Mouse (Mus musculus) embryo, embryonic 9.5 days (tissue): Measurements from ENCODE around the gene Copz1.

ENCODE experiments used
- DNase-seq: peaks from one replicate; pipeline ENCODE4 v3.0.0-alpha.2; 2017; ENCODE audit errors: extremely low spot score

Gene Copz1

DNA sequence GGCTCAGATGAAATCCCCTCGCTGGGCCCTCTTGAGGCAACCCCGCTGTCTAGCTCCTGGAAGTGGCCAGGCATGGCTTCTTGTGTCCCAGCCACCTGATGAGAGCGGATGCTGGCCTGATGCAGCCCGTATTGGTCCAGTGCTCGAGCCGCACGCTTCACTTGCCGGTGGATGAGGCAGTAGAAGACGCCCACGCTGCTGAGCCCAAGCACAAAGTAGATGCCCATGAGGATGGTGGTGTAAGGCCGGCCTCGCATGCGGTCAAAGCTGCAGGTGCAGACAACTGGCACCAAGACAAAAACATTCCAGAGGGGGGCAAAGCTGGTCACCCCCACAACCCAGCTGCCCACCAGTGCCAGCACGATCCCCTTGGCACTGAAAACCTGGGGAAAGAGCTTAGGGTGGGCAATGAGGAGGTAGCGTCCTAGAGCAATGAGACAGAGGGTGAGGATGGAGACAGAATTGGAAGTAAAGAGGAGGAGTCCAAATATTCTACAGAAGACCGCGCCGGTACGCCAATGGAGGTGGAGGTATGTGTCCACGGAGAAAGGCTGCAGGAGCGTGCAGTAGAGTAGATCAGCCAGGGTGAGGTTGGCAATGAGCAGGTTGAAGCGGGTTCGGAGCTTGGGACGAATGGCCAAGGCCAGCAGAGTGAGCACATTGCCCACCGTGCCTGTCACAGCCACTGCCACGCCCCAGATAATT lies 36.5 kb downstream of the Copz1 start:
- DNase-seq: no peak

DNA sequence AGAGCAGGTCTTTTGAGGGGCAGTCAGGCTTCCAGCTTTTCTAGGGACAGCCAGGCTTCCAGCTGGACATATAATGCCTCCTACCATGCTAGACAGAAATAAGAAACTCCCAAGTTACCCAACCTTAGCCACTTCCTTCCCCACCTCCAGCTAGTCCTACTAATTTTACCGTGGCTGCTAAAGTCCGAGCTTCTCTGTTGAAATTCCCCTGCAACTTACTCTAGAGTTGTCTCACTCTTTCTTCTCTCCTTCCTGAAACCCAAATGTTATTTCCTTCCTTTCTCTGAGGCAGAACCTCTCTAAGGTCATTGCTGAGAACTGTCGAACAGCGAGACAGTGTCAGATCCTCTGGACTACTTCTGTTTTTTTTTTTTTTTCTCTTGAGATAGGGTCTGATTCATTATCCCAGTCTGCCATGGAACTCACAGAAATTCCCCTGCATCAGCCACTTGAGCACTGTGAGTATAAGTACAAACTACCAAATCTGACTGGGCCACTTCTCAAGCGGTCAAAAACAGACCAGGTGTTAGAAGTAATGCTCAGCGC lies 37.9 kb downstream of the Copz1 start, which contains the start of gene Gpr84:
Gene Gpr84, minus strand, starts transcription at position 248 of the 546 bp plus-strand sequence.
- DNase-seq: no peak

DNA sequence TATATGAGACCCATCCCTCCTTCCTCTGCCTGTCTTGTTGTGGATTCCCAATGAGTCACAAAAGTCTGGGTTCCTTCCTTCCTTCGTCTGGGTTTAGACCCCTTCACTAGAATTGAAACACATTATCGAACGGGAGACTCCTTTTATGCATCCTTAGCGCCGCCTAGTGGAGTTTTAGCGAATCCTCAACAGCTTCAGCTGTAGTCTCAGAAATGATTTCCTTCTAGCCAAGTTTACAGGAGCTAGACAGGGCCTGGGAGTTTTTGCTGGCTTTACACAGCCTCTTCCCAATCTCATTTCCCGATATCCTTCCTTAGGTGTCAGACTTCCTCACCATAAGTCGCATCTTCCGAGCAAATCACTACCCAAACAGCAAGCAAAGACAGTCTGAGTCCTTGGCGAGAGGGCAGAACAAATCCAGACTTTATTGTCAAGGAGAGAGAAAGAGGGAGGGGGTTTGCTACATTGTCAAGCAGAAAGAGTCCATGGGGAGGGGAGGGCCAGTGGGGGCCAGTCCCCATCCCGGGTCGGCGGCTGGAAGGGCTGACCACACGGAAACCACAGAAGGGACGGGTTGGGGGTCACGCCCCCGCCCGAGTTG lies 41.1 kb downstream of the Copz1 start:
- peak; percentile 59 for DNase-seq

DNA sequence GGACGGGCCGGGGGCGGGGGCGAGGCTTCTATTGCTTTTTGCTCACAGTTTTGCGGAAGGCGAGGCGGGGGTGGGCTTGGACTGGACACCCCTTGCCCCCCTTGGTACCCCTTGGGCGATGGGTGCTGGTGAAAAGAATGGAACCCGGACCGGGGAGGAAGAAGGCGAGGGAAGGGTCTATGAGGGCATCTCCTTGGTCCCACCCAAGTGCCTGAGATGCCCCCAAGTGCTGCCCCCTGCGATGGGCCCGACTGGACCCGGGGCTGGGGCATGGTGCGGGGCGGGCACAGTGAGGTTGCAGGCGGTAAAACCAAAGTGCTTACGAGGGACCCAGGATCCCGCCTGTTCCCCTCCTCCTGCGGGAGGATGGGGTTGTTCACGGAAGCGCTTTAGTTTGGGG lies 41.7 kb downstream of the Copz1 start:
- DNase-seq: no peak

DNA sequence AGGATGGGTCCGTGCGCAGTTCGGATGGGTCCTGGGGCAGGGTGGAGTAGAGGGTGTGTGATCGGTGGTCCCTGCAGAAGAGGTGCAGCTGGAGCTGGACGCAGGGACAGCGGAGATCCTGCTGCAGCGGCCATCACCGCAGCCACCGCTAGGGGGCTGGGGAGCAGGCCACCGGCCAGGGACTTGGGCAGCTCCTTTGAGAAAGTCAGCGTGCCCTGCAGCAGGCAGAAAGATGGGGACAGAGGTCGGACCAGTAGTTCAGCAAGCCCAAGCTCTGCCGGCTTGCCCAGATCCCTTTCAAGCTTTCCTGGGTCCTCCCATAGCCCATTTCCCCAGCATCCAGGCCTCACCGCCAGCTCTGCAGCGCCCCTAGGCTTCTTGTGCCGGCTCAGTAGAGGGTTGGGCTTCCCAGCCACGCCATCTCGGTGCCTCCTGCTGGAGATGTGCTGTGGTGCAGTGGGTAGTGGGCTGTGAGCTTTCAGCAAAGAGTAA lies 42.5 kb downstream of the Copz1 start:
- DNase-seq: peak; percentile 88

DNA sequence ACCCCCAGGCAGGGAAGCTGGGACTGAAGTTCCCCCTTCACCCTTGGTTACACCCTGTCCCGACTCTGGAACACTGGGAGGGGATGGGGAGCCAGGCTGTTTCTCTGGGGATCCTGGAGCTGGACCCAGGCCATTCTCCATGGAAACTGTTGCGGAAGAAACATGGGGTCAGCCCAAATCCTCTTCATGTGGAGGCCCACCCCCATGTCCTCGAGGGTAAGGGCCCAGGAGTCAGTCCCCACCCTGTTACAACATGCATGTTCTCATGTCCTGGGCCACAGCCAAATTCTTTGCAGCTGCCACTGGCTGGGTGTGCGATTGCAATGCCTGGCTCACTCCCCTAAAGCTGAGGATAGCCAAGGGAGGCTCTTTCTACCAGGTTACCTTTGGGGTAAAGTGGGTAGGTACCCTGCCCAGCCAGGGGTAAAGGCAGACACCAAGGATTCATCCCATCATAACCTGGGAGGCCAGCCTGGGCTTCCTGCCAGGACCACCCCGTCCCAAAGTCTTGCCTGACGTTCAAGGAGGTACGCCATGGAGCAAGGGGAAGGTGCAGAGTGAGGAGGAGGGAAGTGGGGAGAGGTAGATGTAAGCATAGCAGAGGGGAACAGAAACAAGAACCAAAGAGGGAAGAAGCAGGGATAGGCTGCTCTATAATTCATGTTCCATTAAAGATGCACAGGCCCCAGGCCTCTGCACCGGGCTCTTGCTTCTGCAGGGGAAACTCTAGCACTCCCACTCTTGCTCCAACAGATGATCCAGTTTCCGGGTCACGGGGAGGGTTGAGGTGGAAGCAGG lies 43.7 kb downstream of the Copz1 start:
- DNase-seq: no peak

DNA sequence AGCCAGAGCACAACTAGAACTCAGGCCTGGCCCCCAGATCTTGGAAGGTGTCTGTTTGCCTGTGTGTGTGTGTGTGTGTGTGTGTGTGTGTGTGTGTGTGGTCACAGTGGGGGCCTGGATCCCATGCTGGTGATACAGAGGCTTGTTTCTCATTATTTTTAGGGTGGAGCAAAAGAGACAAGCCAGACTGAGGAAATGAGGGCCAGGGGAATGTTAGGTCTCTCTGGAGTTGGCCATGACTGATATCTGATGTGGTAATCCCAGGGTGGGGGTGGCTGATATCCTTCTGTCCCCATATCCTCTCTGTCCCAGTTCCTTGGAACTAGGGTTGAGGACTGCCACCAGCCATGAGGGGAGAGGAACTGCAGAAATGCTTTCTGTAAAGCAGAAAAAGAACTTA lies 44.6 kb downstream of the Copz1 start:
- no peak for DNase-seq

DNA sequence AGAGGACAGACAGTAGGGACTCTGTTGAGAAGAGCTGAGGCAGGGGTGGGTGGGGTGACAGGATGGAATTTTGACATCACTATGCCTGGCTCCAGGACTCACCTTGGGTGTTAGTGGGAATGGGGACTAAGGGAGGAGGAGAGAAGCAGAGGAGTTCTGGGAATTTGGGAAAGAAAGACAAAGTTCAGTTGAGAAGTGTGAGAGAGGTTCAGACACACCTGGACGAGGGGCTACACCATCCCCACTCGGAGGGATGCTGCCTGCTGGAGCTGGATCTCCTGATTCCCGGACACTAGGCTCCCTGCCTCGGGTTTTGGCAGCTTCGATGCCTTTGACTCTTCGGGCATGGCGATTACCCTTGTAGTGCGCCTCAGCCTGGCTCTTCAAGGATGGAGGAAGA lies 45.2 kb downstream of the Copz1 start:
- DNase-seq: no peak

DNA sequence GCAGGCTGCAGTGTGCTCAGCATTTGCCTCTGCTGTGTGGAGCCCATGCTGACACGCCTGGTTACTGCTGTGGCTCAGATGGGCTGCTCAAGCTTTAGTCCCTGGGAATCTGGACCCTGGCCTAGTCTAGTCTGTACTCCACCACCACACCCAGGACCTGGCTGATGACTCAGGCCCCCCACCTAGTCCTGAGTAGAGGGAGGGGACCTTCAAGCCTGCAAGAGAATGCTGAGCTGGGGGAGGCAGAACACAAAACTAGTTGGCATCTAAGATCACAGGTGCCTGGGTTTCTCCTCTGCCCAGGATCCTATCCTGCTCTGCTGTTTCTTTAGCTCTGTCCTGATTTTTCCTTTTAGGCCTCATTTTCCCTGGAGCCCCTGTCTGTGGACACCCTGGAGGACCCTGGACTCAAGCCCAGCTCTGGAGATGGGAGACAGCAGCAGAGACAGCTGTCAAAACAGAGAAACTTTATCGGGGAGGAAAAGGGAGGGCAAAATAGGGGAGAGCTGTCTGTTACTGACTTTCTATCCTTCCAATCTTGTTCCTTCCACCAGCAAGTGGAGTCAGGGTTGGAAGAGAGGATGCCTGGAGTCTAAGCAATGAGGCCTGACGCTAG lies 45.8 kb downstream of the Copz1 start:
- DNase-seq: no peak

DNA sequence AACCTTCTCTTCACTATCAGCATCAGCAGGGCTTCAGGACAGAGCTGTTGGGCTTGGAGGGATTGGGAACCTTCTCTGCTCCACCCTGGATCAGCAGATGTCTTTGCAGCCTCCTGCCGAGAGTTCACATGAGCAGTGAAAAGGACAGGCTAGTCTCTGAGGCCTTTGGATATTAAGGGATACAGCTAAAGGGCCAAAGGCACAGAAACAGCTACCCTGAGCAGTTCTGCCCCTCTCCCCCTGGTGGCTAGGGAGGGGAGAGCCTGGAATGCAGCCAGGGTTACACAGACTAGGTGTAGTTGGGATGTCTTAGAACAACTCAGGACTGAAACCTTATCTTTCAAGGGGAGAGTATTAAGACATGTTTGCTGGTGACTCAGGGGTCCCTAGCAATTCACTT lies 48.6 kb downstream of the Copz1 start:
- DNase-seq: no peak

DNA sequence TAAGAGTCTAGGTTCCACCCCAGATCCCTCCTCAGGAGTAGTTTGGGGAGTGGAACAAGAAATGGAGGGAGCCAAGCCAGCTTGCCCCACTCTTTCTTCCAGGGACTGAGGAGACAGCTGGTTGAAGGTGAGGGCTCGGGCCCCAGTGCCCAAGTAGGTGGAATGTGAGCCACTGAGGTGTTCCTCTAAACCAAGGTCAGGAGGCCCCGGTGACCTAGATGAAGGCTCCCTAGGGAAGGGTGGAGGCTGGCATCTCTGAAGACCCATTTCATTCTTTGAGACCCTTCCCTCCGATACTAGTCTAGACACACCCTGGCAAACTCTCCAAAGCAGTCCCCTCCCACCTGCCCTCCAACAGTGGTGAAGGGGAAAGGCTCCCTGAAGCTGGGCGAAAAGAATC lies 49.9 kb downstream of the Copz1 start:
- DNase-seq: no peak

DNA sequence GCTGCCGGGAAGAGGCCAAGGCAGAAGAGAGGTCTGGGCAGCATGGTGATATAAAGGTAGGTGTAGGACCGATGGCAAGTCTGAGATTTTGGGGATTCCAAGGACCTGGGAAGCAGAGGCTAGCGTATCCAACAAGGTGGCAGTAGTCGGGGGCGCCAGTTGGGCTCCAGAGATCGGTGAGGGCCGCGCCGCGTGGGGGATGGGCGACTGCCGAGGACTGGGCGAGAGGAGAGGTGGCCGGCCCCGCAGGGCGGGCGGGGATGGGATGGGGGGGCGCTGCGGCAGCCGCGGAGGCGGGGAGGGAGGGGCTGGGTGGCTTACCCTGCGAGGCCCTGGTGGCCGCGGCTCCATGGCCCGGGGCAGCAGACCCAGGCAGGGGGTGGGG lies 50.5 kb downstream of the Copz1 start:
- DNase-seq: no peak

DNA sequence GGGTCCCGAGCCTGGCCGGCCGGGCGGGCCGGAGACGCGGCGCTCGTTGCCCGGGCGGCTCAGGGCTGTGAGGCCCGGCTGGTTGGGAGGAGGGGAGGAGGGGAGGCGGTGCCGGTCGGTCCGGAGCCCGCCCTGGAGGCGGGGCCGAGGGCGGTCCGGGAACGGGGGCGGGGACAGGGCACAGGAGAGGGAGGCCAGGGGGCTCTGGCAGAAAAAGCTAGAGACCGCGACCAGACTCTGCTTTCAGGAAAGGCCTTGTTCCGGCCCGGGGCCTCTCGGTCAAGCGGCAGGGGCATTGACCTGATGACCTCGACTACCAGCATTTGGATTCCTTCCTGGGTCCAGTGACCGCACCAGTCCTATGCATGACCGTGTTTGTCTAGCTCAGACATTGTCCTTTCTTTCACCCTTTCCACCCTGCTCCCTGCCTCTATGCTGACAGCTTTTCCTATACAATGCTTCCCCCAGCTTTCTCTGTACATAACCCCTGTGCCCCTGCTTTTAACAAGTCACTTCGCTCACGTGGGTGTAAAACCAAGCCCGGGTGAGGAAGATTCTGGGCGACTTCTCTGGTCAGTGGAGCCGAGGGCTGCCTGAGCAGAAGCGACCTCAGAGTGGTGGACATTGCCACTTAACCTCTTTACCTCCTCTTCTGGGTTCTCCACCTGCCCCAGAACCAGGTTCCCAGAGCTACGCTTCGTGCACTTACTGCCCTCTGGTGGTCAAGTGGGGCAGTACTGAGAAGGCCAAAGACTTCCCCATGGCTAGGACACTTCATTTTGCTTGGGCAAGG lies 51.1 kb downstream of the Copz1 start:
- DNase-seq: peak; percentile 97

DNA sequence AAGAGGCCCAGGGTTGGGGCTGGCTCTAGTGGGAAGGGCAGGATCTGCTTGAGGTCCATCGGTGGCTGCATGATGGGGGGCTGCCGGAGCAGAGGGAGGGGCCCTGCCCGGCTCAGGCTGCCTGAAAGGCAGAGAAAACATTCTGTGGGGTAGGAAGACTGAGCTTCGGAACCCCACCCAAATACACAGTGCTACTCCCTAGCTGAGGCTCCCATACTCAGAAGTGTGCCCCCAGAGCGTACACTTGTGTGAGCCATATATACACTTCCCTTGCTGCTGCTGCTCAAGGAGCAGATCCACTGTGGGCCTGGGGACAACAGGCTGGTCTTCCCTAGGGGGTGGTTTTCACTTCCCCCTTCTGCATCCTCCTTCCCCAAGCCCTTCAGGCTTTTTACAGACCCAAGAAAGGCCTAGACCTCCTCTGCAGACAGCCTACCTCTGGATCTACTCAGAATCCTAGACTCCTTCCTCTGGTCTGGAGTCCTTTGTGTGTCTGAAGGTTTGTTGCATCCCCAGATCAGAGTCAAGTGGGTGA lies 60.6 kb downstream of the Copz1 start:
- DNase-seq: no peak

DNA sequence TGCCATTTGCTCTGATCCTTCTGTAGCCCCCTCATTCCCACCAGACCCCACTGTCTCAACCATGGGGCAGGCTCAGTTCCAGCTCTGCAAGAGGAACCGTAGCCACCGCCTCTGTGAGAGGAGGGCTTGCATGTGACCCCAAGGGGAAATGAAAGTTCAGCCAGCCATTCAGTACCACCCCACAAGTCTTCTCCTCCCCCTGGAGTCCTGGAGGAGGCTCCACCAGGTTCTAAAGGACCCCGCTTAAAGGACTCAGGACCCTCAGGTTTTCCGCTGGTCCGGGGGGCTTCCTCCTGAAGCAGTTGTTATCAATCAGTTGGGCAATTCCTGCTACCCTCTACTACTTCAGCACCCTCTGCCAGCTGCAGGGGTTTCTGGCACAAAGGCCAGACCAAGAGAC lies 61.2 kb downstream of the Copz1 start:
- DNase-seq: no peak

DNA sequence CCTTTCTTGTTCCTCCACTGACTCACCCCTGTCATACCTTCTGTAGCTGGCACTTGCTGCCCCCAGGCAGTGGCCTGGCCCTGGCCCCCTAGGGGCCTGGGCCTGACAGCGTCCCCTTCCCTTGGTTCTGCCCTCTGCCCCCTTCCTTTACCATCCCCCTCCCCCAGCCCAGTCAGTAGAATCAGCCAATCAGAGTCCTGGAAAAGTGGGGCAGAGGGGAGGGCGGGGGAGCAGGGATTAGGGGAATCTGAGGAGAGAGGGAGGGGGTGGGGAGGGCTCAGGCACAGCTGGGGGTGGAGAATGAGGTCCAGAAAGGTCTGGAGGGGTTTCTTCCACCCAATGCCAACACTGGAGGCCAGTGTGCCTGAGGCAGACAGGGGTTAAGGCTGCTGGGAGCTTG lies 61.7 kb downstream of the Copz1 start:
- DNase-seq: peak; percentile 75

DNA sequence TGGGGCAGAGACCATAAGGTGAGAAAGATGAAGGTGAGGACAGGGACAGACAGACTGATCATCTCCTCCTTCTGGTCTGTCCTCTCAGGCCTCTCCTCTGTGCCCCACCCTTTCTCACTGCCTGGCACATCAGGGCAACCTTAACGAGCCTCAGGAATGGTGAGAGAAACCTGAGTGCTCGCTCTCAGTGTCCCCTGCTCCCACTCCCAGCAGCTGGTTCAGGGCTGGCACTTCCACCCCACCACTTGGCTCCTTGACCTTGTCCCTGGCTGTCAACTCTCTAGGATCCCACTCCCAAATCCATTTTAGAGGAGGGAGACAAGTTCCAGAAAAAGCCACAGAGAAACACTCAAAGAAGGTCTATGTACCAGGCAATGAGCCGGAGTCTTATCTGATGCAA lies 62.5 kb downstream of the Copz1 start:
- DNase-seq: no peak

DNA sequence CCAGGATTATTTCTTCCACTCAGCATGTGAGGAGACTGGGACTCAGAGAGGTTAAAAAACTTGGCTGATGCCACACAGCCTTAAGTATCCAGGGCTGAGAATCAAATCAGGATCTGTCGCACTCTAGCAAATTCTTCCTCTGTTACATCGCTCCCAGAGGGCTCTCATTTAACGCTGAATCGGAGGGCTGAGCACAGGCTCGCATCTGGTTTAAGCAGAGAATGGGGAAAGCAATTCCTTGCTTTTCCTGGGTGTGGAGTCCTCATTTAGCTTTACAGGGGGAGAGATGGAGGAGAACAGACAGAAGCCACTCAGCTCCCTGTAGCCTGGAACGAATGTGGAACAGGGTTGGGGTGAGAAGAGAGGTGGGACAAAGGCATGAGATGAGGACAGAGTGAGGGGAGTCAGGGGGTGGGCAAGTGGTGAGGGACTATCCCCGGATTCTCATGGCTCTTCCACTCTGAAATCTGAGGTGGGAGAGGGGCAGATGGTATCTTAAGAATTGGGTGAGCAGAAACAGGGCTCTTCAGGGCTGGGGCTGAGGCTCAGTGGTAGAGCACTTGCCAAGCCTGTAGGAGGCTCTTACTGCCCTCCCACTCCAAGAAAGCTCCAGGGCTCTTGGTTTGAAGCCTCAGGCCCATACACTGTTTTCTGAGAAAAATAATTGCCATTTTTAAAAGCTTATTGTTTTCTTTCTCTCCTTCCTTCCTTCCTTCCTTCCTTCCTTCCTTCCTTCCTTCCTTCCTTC lies 63.1 kb downstream of the Copz1 start:
- no peak for DNase-seq

DNA sequence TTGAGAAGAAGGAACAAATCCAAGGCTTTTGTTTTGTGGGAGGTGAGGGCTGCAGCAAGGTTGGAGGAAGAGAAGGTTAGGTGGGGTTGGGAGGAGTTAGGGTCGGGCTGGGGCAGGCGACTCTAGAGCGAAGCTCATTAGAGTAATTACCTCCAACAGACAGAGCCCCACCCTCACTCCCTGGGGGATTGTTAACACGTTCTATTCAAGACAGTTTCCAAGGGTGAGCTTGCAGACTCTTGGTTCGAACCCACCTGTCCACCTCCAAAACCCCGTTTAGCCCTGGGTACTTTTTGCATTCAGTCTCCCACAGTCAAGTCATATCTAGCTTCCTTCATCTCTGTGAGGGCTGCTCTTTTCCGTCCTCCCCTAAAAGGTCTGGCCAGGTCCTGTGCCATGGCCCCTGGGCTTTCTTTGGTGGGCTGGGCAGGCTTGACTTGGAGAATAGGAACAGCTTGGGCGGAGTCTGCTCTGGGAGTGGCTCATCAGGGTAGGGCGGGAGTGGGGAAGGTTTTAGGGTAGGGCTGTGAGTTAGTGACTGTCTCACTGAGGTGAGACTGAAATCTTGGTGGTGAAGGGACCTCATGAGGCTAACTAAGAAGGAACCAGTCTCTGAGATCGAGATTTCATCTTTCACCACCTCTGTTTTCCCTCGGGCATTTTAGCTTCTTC lies 64.6 kb downstream of the Copz1 start:
- no peak for DNase-seq

DNA sequence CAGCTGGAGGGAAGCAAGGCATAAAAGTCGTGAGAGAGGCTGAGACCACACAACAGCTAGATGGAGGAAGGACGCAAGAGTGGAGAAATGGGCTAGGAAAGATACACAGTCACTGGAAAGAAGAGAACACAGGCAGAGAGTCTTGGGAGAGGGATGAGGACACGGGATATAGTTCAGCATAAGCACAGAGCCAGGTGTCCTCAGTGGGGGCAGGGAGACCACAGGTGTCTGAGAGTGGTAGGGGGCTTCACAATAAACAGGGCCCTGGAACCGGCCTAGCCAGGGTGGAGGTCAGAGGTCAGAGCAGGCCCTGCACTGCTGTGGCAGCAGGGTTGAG lies 66.3 kb downstream of the Copz1 start:
- DNase-seq: no peak
